Mouse (Mus musculus) stomach, embryonic 14.5 days (tissue): ENCODE measurements at regions not wholly inside any gene's neighbourhood (a gene's known extent, or its start where the extent isn't known, plus 50 kb on each side); places are given as distances from the start of the nearest gene placed in this dataset.

Experiments
- ATAC-seq: fragments of 200-750 bp; cut with Nextera tagmentation; 2 replicates; pipeline ENCODE4 v1.8.0; 2017; ENCODE audit warnings: low read depth, moderate TSS enrichment; ENCODE audit not compliant: insufficient number of reproducible peaks, insufficient read depth, low FRiP score
- H3K27ac ChIP-seq: fragments of 300-500 bp; sonication (generic); 2 replicates; pipeline ENCODE4 v1.5.1; 2014; ENCODE audit warnings: mild to moderate bottlenecking, low read length, moderate library complexity, mixed read lengths
- H3K27me3 ChIP-seq: fragments of 300-500 bp; sonication (generic); 2 replicates; pipeline ENCODE4 v1.6.1; 2014; ENCODE audit warnings: low read length, control low read depth, mixed read lengths; ENCODE audit not compliant: control insufficient read depth, insufficient read depth
- H3K36me3 ChIP-seq: fragments of 300-500 bp; sonication (generic); 2 replicates; pipeline ENCODE4 v1.6.1; 2014; ENCODE audit warnings: mild to moderate bottlenecking, control low read depth, low read length, moderate library complexity, mixed read lengths; ENCODE audit not compliant: control insufficient read depth, insufficient read depth
- H3K4me1 ChIP-seq: fragments of 300-500 bp; sonication (generic); 2 replicates; pipeline ENCODE4 v1.6.1; 2014; ENCODE audit warnings: low read length, control low read depth, mixed read lengths; ENCODE audit not compliant: control insufficient read depth, insufficient read depth
- H3K4me2 ChIP-seq: fragments of 300-500 bp; sonication (generic); replicated peaks from 2 replicates; pipeline ENCODE4 v1.6.1; 2014; ENCODE audit warnings: low read depth, low read length, control low read depth
- H3K4me3 ChIP-seq: fragments of 300-500 bp; sonication (generic); 2 replicates; pipeline ENCODE4 v1.5.1; 2014; ENCODE audit warnings: low read depth, low read length, control low read depth
- H3K9ac ChIP-seq: fragments of 300-500 bp; sonication (generic); replicated peaks from 2 replicates; pipeline ENCODE4 v1.6.1; 2014; ENCODE audit warnings: low read depth, mild to moderate bottlenecking, control low read depth, low read length, moderate library complexity, mixed read lengths
- H3K9me3 ChIP-seq: fragments of 300-500 bp; sonication (generic); 2 replicates; pipeline ENCODE4 v1.6.1; 2016; ENCODE audit warnings: low read depth, low read length, control low read depth; ENCODE audit not compliant: control insufficient read depth
- WGBS: fragments of 180-500 bp; shearing (Covaris S2); extraction: QIAGEN DNeasy Blood & Tissue Kit; methylation state at CpG from one replicate; pipeline ENCODE4 v1.1.7; 2014; 5-methylcytosine and 5-hydroxymethylcytosine counted together

- Histone ChIP-seq H3K4me3 (no peak overlapping the region), H3K9ac (no peak overlapping the region), H3K4me1 (no peaks in the 10 kb centered on the region), H3K9me3 (no peaks in the 10 kb centered on the region), H3K27me3 (no peaks in the 10 kb centered on the region), H3K36me3 (no peaks in the 10 kb centered on the region), H3K4me2 (no peak overlapping the region), H3K27ac (no peak overlapping the region)
- WGBS = 44% methylated on average over 7 of the region's 7 CpGs
- no peak for ATAC-seq
Observed at GRCm38 (mm10) chr6:50009339-50009738, 100.7 kb upstream of the Mpp6 start.

GRCm38 (mm10) chr6:50009856-50010255 is 100.2 kb upstream of the Mpp6 start:
- ATAC-seq = no peak
- 70% methylated on average over 5 of the region's 5 CpGs for WGBS
- H3K4me2 ChIP-seq = no peak overlapping the region
- H3K27me3 ChIP-seq = no peaks in the 10 kb centered on the region
- H3K36me3 ChIP-seq = no peaks in the 10 kb centered on the region
- no peaks in the 10 kb centered on the region for H3K4me1 ChIP-seq
- H3K27ac ChIP-seq = no peak overlapping the region
- H3K9me3 ChIP-seq = no peaks in the 10 kb centered on the region
- H3K9ac ChIP-seq = no peak overlapping the region
- H3K4me3 ChIP-seq = no peak overlapping the region

- H3K4me1 ChIP-seq = no peaks in the 10 kb centered on the region
- no peak overlapping the region for H3K27ac ChIP-seq
- H3K9ac ChIP-seq = no peak overlapping the region
- no peaks in the 10 kb centered on the region for H3K9me3 ChIP-seq
- ATAC-seq = no peak
- no peak overlapping the region for H3K4me3 ChIP-seq
- H3K4me2 ChIP-seq = no peak overlapping the region
- no peaks in the 10 kb centered on the region for H3K36me3 ChIP-seq
- WGBS = 79% methylated on average over 12 of the region's 12 CpGs
- H3K27me3 ChIP-seq = no peaks in the 10 kb centered on the region
Observed at GRCm38 (mm10) chr6:50011071-50011470, 99.0 kb upstream of the Mpp6 start.

- WGBS = 58% methylated on average over 5 of the region's 5 CpGs
- no peak for ATAC-seq
- Histone ChIP-seq H3K27me3 (no peaks in the 10 kb centered on the region), H3K9ac (no peak overlapping the region), H3K27ac (no peak overlapping the region), H3K4me2 (no peak overlapping the region), H3K36me3 (no peaks in the 10 kb centered on the region), H3K4me1 (no peaks in the 10 kb centered on the region), H3K4me3 (no peak overlapping the region), H3K9me3 (no peaks in the 10 kb centered on the region)
Observed at GRCm38 (mm10) chr6:50011746-50012453, 98.1 kb upstream of the Mpp6 start.

- Histone ChIP-seq H3K4me3 (no peak overlapping the region), H3K4me1 (no peaks in the 10 kb centered on the region), H3K27ac (no peak overlapping the region), H3K9ac (no peak overlapping the region), H3K9me3 (no peaks in the 10 kb centered on the region), H3K4me2 (no peak overlapping the region), H3K36me3 (no peaks in the 10 kb centered on the region), H3K27me3 (no peaks in the 10 kb centered on the region)
- 57% methylated on average over 5 of the region's 5 CpGs for WGBS
- ATAC-seq = no peak
Observed at GRCm38 (mm10) chr6:50013067-50013466, 97.0 kb upstream of the Mpp6 start.

GRCm38 (mm10) chr6:50013842-50014241 is 96.2 kb upstream of the Mpp6 start:
- H3K27ac ChIP-seq = no peak overlapping the region
- no peak for ATAC-seq
- H3K36me3 ChIP-seq = no peaks in the 10 kb centered on the region
- no peak overlapping the region for H3K9ac ChIP-seq
- H3K4me3 ChIP-seq = no peak overlapping the region
- no peaks in the 10 kb centered on the region for H3K9me3 ChIP-seq
- 77% methylated on average over 7 of the region's 7 CpGs for WGBS
- no peak overlapping the region for H3K4me2 ChIP-seq
- H3K27me3 ChIP-seq = no peaks in the 10 kb centered on the region
- no peaks in the 10 kb centered on the region for H3K4me1 ChIP-seq

- Histone ChIP-seq H3K4me3 (no peak overlapping the region), H3K36me3 (no peaks in the 10 kb centered on the region), H3K9ac (no peak overlapping the region), H3K4me1 (no peaks in the 10 kb centered on the region), H3K27me3 (no peaks in the 10 kb centered on the region), H3K9me3 (no peaks in the 10 kb centered on the region), H3K4me2 (no peak overlapping the region), H3K27ac (no peak overlapping the region)
- no peak for ATAC-seq
- 88% methylated on average over 6 of the region's 6 CpGs for WGBS
Observed at GRCm38 (mm10) chr6:50027981-50028380, 82.1 kb upstream of the Mpp6 start.

- Histone ChIP-seq H3K36me3 (no peaks in the 10 kb centered on the region), H3K4me3 (no peak overlapping the region), H3K4me1 (no peaks in the 10 kb centered on the region), H3K9me3 (no peaks in the 10 kb centered on the region), H3K9ac (no peak overlapping the region), H3K4me2 (no peak overlapping the region), H3K27me3 (no peaks in the 10 kb centered on the region), H3K27ac (no peak overlapping the region)
- 60% methylated on average over 10 of the region's 10 CpGs for WGBS
- no peak for ATAC-seq
Observed at GRCm38 (mm10) chr6:50029895-50030515, 80.0 kb upstream of the Mpp6 start.

GRCm38 (mm10) chr6:50031356-50031755 is 78.7 kb upstream of the Mpp6 start:
- H3K4me3 ChIP-seq = no peak overlapping the region
- WGBS = 77% methylated on average over 5 of the region's 5 CpGs
- no peak overlapping the region for H3K4me2 ChIP-seq
- H3K4me1 ChIP-seq = no peaks in the 10 kb centered on the region
- no peak overlapping the region for H3K27ac ChIP-seq
- no peak overlapping the region for H3K9ac ChIP-seq
- H3K27me3 ChIP-seq = no peaks in the 10 kb centered on the region
- no peak for ATAC-seq
- no peaks in the 10 kb centered on the region for H3K36me3 ChIP-seq
- no peaks in the 10 kb centered on the region for H3K9me3 ChIP-seq
